Mouse (Mus musculus) stomach, postnatal 0 days (tissue): ENCODE measurements around the gene Barhl2.

Experiments
- CTCF ChIP-seq: IDR thresholded peaks from 2 replicates; pipeline ENCODE4 v1.5.1; 2016; ENCODE audit warnings: antibody characterized with exemption, low read depth, mild to moderate bottlenecking, moderate library complexity
- EP300 ChIP-seq: optimal IDR thresholded peaks from 2 replicates; pipeline ENCODE3; 2016; ENCODE audit warnings: antibody characterized with exemption

GRCm38 (mm10) chr5:106453886-106454321, 4.1 kb downstream of the Barhl2 start:
- no peak for TF ChIP-seq CTCF
- TF ChIP-seq EP300, result no peak
